Mouse (Mus musculus) liver, postnatal 0 days (tissue): ENCODE data around the gene Ccdc32.

ENCODE experiments used
- CTCF ChIP-seq: sonication (generic); IDR thresholded peaks from 2 replicates; pipeline ENCODE4 v1.5.1; 2016; ENCODE audit warnings: antibody characterized with exemption, low read depth
- EP300 ChIP-seq: IDR thresholded peaks from 2 replicates; pipeline ENCODE4 v1.6.1; 2016; ENCODE audit warnings: antibody characterized with exemption, low read depth, mild to moderate bottlenecking

DNA sequence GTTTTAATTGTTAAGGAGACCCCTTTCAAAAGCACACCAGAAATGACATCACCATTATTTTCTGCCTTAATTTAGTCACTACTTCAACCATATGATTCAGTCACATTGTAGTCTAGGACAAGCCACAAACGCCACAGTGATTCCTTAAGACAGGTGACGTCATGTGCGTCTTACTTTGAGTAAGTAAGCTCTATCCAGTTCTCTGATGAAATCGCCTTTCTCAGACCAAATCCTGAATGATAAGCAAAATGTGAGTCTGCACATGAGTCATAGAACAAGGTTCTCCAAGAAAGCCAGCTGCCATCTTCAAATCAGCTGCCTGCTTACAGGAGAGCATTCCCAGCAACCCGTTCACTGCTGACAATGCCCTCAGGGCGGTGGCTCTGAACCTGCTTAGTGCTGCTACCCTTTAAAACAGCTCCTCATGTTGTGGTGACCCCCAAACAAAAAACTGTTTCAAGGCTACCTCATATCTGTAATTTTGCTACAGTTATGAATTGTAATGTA lies 6.0 kb downstream of the Ccdc32 start:
- TF ChIP-seq CTCF (no peak), EP300 (no peak)
